Mouse (Mus musculus) splenic B cell, adult 2 months (primary cell): ENCODE measurements around the gene Pak6.

Source experiments
- DNase-seq: peaks from one replicate; pipeline ENCODE4 v3.0.0-alpha.2; 2011; ENCODE audit warnings: low read depth, low spot score
- H3K27me3 ChIP-seq: 2 replicates; pipeline ENCODE4 v1.6.1; 2012; ENCODE audit warnings: mild to moderate bottlenecking, low read length, moderate library complexity, mixed read lengths; ENCODE audit not compliant: control insufficient read depth, poor library complexity, insufficient read depth, severe bottlenecking
- H3K36me3 ChIP-seq: 2 replicates; pipeline ENCODE4 v1.6.1; 2012; ENCODE audit warnings: mild to moderate bottlenecking, low read length, moderate library complexity, mixed read lengths; ENCODE audit not compliant: control insufficient read depth, poor library complexity, insufficient read depth, severe bottlenecking

The Pak6 gene

GRCm38 (mm10) chr2:118700179-118701062, 37.3 kb downstream of the Pak6 start:
- DNase-seq: peak; percentile 88
- no peaks in the 10 kb centered on the region for H3K36me3 ChIP-seq
- no peaks in the 10 kb centered on the region for H3K27me3 ChIP-seq

- Histone ChIP-seq H3K36me3 (no peaks in the 10 kb centered on the region), H3K27me3 (no peaks in the 10 kb centered on the region)
- DNase-seq: no peak
Observed at GRCm38 (mm10) chr2:118701161-118701560, 38.1 kb downstream of the Pak6 start.

- H3K27me3 ChIP-seq: no peaks in the 10 kb centered on the region
- no peaks in the 10 kb centered on the region for H3K36me3 ChIP-seq
- no peak for DNase-seq
Observed at GRCm38 (mm10) chr2:118701971-118702882, 39.1 kb downstream of the Pak6 start.

- DNase-seq: peak; percentile 61
- H3K36me3 ChIP-seq: no peaks in the 10 kb centered on the region
- no peaks in the 10 kb centered on the region for H3K27me3 ChIP-seq
Observed at GRCm38 (mm10) chr2:118702883-118703761, 40.0 kb downstream of the Pak6 start.

GRCm38 (mm10) chr2:118703913-118704730, 41.0 kb downstream of the Pak6 start, which contains the start of gene Ankrd63:
Gene Ankrd63 (minus strand): TSS chr2:118703963.
- no peaks in the 10 kb centered on the region for H3K27me3 ChIP-seq
- peak; percentile 51 for DNase-seq
- no peaks in the 10 kb centered on the region for H3K36me3 ChIP-seq

GRCm38 (mm10) chr2:118706436-118706835, 43.3 kb downstream of the Pak6 start:
- Histone ChIP-seq H3K36me3 (no peaks in the 10 kb centered on the region), H3K27me3 (no peaks in the 10 kb centered on the region)
- no peak for DNase-seq

- Histone ChIP-seq H3K36me3 (no peaks in the 10 kb centered on the region), H3K27me3 (no peaks in the 10 kb centered on the region)
- no peak for DNase-seq
Observed at GRCm38 (mm10) chr2:118708472-118708871, 45.4 kb downstream of the Pak6 start.

- H3K27me3 ChIP-seq: no peaks in the 10 kb centered on the region
- H3K36me3 ChIP-seq: no peaks in the 10 kb centered on the region
- DNase-seq: no peak
Observed at GRCm38 (mm10) chr2:118709655-118710221, 46.6 kb downstream of the Pak6 start.

- no peaks in the 10 kb centered on the region; the same call in 1 of the 2 replicates for H3K36me3 ChIP-seq
- no peaks in the 10 kb centered on the region for H3K27me3 ChIP-seq
- DNase-seq: no peak
Observed at GRCm38 (mm10) chr2:118711038-118711494, 48.0 kb downstream of the Pak6 start.

GRCm38 (mm10) chr2:118713631-118714030, 50.5 kb downstream of the Pak6 start:
- Histone ChIP-seq H3K36me3 (peaks cover 9% of the 10 kb centered on the region), H3K27me3 (no peaks in the 10 kb centered on the region)
- peak; percentile 83 for DNase-seq

- DNase-seq: no peak
- Histone ChIP-seq H3K27me3 (no peaks in the 10 kb centered on the region), H3K36me3 (peaks cover 11% of the 10 kb centered on the region)
Observed at GRCm38 (mm10) chr2:118714230-118714629, 51.1 kb downstream of the Pak6 start.

GRCm38 (mm10) chr2:118716677-118717076, 53.6 kb downstream of the Pak6 start:
- peaks cover 15% of the 10 kb centered on the region for H3K36me3 ChIP-seq
- H3K27me3 ChIP-seq: no peaks in the 10 kb centered on the region
- no peak for DNase-seq
